Mouse (Mus musculus) heart, adult 2 months (tissue): ENCODE data around the gene Vldlr.

Experiments
- CTCF ChIP-seq: fragments of 200-600 bp; IDR thresholded peaks from 2 replicates; pipeline ENCODE4 v1.8.1; 2022; ENCODE audit warnings: antibody characterized with exemption, mild to moderate bottlenecking, moderate library complexity
- EP300 ChIP-seq: fragments of 200-500 bp; IDR thresholded peaks from 2 replicates; pipeline ENCODE4 v1.6.1; 2011; ENCODE audit warnings: low read depth, low read length, control low read depth; ENCODE audit not compliant: insufficient read depth
- POLR2A ChIP-seq: fragments of 200-500 bp; IDR thresholded peaks from 2 replicates; pipeline ENCODE4 v1.6.1; 2011; ENCODE audit warnings: mild to moderate bottlenecking, low read depth, low read length, control low read depth; ENCODE audit not compliant: insufficient read depth

- TF ChIP-seq CTCF = no peak
- no peak for TF ChIP-seq POLR2A
- TF ChIP-seq EP300 = no peak
These were observed 12.5 kb upstream of the Vldlr start for GRCm38 (mm10) chr19:27203711-27204238.
